Mouse (Mus musculus): ENCODE data around the gene Dcst1. TPM values are rescaled to one million over a fixed set of nuclear protein-coding genes. Genes with fewer than 3 reads are reported as not detected.

Dcst1 gene
- polyA plus RNA-seq, 1 experiment from 2014 or later, result 0.99 TPM

DNA sequence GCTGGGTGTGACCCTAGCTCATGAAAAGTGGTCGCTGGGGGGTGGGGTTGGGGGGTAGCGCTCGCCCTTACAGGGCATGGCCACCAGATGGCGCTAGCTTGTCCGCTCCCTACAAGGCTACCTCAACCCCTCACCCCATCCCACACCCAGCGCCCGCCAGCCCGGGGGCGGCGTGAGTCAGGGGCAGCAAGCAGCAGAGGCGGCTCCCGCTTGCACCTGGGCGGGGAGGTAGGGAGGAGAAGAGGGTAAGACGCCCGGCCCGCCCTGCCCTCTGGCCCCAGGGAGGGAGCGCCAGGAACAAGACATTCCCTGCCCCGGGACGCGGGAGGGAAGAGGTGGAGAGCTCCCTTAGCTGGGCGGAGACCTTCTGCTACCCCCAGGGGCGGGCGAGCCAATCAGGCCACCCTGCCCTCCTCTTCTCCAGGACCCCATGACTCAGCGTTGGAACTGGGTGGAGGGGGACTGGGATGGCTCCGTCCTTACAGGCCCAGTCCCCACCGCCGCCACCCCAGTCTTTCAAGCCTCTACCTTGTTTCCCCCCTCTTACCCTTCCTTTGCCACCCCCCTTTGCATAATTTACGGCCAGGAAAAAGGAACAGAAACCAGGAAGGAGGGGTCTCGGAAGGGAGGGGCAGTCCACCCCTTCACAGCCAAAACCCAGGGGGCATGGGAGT, 13.5 kb upstream of the Dcst1 start:
- ATAC-seq (replicated peaks), result peak; percentile 83
- no peaks in the 10 kb centered on the region for H3K36me3 ChIP-seq (replicated peaks)
- WGBS, result 3% methylated on average over 29 of the region's 29 CpGs

DNA sequence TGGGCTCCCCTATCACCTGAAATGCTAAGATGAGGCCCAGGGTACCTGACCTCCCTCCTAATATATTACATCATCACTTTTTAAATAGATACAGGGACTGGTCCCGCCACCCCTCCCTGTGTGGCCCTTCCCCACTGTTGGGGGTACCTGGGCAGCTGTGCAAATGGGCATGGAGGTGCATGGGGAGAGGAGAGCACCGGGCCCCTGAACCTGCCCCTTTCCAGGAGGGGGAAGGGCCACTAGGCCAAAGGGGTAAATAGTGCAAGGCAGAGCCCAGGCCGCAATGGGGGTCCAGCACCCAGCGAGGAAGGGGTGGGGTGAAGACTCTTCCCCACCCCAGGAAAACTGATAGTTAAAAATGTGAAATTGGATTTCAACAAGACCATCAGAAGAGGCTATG, 12.8 kb upstream of the Dcst1 start:
- Histone ChIP-seq H3K27me3 (replicated peaks) (no peaks in the 10 kb centered on the region), H3K27ac (no peak overlapping the region), H3K9ac (no peak overlapping the region), H3K4me1 (peaks cover 14% of the 10 kb centered on the region), H3K4me3 (no peak overlapping the region; the same call in 1 of the 2 replicates), H3K9me3 (no peaks in the 10 kb centered on the region), H3K4me2 (peak overlapping the region; percentile 75), H3K36me3 (replicated peaks) (no peaks in the 10 kb centered on the region)
- ATAC-seq (replicated peaks), result peak; percentile 25; the same call in 1 of the 2 replicates
- WGBS, result 53% methylated on average over 4 of the region's 4 CpGs

More for the DNA sequence above, 13.5 kb upstream of the Dcst1 start:
- Histone ChIP-seq H3K4me1 (peaks cover 14% of the 10 kb centered on the region), H3K4me2 (peak overlapping the region; percentile 75), H3K4me3 (peak overlapping the region; percentile 44), H3K9ac (peak overlapping the region; percentile 55), H3K27ac (no peak overlapping the region), H3K9me3 (no peaks in the 10 kb centered on the region), H3K27me3 (replicated peaks) (no peaks in the 10 kb centered on the region)

DNA sequence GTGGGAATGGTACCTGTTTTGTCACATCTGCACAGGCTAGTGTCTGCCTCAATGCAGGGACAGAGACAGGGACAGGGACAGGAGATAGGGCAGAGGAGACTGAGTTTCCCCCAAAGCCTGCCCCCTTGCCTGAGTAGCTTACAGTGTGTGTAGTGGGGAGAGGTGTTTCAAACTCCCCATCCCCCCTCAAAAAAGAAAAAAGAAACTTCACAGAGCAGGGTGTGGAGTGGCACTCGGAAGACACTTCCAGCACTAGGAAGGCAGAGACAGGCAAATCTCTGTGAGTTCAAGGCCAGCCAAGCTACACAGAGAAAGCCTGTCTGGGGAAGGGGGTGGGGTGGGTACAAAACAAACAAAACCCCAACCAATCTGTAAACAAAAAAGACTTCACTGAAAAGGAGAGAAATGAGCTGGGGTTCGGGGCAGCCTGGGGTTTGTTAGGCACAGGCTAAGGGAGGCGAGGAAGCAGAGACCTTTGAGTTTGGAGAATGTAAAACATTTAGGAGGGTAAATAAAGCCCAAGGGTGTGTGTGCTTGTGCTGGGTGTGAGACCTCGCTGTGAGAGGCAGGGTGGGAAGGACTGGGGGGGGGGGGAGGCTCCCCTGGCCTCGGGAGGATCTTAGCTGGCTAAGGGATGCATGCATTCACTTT, 8.7 kb upstream of the Dcst1 start:
- Histone ChIP-seq H3K36me3 (replicated peaks) (no peaks in the 10 kb centered on the region), H3K4me2 (no peak overlapping the region), H3K4me3 (no peak overlapping the region), H3K9ac (no peak overlapping the region), H3K4me1 (peaks cover 7% of the 10 kb centered on the region), H3K9me3 (no peaks in the 10 kb centered on the region), H3K27ac (no peak overlapping the region), H3K27me3 (replicated peaks) (no peaks in the 10 kb centered on the region)
- WGBS, result 46% methylated on average over 5 of the region's 5 CpGs
- ATAC-seq (replicated peaks), result no peak

DNA sequence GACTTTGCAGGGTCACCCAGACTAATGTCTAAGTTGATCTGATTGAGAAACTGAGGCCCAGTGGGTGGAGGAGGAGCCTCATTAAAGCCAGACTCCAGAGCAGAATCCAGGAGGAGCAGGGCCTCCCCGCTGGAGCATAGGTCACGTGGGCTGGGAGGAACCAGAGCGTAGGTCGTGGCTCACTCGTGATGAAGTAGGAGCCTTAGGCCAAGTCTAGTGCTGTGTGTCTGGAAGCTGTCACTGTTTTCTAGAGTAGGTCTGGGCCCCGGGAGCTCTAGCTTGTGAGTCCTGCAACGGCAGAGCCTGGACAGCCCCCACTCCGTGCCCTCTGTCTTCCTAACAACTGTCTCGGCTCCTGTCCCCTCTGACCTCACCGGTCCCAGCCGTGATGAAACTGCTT, 2.3 kb upstream of the Dcst1 start:
- 71% methylated on average over 11 of the region's 11 CpGs for WGBS
- H3K9me3 ChIP-seq, result no peaks in the 10 kb centered on the region
- no peaks in the 10 kb centered on the region for H3K4me1 ChIP-seq
- no peaks in the 10 kb centered on the region for H3K27me3 ChIP-seq (replicated peaks)
- no peak for ATAC-seq (replicated peaks)
- no peak overlapping the region for H3K9ac ChIP-seq
- no peaks in the 10 kb centered on the region for H3K36me3 ChIP-seq (replicated peaks)
- H3K4me2 ChIP-seq, result no peak overlapping the region
- H3K4me3 ChIP-seq, result no peak overlapping the region
- H3K27ac ChIP-seq, result no peak overlapping the region

DNA sequence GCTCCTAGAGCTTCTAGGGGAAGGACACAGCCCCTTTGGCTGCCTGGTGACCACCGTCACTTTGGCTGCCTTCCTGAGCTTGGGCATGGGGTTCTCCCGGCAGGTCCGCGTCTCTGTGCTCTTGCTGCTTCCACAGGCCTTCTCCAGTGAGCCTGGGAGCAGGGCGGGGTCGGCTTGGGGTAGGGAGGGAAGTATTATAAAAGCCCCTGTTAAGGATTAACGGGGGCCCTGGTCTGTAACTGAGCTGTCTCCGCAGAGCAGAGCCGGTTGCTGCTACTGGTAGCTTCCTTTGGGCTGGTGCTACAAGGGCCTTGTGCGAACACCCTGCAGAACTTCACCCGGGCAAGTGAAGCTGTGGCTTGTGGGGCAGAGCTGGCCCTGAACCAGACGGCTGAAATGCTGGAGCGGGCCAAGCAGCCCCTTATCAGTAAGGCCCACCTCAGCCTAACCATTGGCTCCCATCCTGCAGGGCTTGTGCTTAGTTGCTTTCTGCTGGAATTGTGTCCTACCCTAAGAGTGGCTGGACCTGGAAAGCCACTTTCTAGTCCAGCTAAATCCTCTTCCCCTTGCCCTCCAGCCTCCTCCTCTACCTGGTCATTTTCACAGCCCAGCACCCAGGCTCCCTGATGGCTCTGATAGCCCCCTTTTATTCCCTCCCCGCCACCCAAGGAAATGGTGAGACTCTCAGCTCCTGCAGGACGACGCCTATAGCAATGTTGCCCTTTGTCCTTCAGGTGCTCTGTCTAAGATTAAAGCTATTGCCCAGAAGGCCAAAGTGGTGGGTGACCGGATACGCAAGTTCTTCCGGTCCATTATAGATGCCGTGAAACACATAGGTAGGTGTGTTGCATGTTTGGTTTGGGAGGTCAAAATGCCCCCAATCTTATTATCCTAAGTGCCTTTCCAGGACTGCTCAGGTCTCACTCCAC, 697 bp upstream of the Dcst1 start:
- 76% methylated on average over 20 of the region's 20 CpGs for whole genome bisulfite sequencing
- no peaks in the 10 kb centered on the region for H3K4me1 ChIP-seq
- no peak overlapping the region for H3K4me3 ChIP-seq
- H3K36me3 ChIP-seq (replicated peaks), result no peaks in the 10 kb centered on the region
- no peak overlapping the region for H3K9ac ChIP-seq
- H3K4me2 ChIP-seq, result no peak overlapping the region
- H3K27me3 ChIP-seq (replicated peaks), result no peaks in the 10 kb centered on the region
- no peak overlapping the region for H3K27ac ChIP-seq
- no peak for ATAC-seq (replicated peaks)
- no peaks in the 10 kb centered on the region for H3K9me3 ChIP-seq

DNA sequence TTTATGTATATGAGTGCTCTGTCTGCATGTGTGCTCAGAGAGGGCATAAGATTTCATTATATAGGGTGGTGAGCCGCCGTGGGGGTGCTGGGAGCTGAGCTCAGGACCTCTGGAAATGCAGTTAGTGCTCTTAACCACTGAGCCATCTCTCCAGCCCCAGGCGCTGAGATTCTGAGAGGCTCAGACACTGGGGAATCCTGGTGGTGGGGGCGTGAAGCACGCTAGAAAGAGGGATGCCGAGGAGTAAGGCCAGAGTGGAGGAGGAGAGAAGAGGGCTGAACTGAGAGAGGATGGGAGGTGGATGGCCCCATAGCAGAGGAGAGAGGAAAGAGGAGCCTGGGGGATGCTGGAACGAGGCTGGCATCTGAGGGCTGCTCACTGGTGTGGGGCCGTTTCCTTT, 422 bp downstream of the Dcst1 start:
- Histone ChIP-seq H3K36me3 (replicated peaks) (no peaks in the 10 kb centered on the region), H3K4me3 (no peak overlapping the region), H3K4me2 (no peak overlapping the region), H3K27ac (no peak overlapping the region), H3K9me3 (no peaks in the 10 kb centered on the region), H3K27me3 (replicated peaks) (no peaks in the 10 kb centered on the region), H3K9ac (no peak overlapping the region), H3K4me1 (no peaks in the 10 kb centered on the region)
- WGBS, result 40% methylated on average over 8 of the region's 8 CpGs
- no peak for ATAC-seq (replicated peaks)

DNA sequence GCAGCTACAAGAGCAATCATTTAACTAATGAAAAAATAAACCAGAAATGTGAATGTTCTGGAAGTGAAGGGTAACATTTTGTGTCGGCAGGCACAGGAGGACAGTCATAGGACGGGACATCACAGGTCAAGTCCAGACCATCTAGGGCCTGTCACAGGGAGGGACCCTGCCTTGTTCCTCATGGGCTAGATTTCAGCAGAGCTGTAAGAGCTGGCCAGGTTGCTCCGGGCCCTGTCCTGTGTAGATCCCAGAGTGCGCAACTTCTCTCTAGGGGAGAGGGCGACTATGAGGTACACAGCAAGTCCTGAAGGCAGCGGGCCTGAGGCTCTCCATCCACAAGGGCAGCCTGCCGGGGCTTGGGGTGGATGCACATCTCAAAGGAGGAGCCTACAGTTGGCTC, 3.4 kb downstream of the Dcst1 start, which contains the start of gene Dcst2:
Dcst2 (plus strand) TSS at position 301 of the 400 bp plus-strand sequence.
- no peaks in the 10 kb centered on the region for H3K9me3 ChIP-seq

DNA sequence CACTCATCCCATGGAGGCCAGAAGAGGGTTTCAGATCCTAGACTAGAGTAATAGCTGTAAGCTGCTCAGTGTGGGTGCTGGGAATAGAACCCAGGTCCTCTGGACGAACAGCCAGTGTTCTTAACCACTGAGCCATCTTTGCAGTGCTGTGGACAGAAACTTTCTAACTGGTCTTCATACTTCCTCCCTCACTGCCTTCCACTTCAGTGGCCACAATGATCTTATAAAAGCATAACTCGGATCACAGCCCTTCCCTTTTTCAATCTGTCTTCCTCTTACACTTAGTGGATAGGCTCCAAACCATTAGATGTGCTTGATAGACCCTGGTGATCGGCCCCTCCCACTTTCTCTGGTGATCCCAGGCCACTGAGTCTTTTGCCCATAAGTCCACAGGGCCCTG, 4.8 kb downstream of the Dcst1 start:
- H3K4me1 ChIP-seq, result no peaks in the 10 kb centered on the region
- H3K4me3 ChIP-seq, result no peak overlapping the region
- no peak overlapping the region for H3K27ac ChIP-seq
- no peak overlapping the region for H3K4me2 ChIP-seq
- H3K27me3 ChIP-seq (replicated peaks), result no peaks in the 10 kb centered on the region
- WGBS, result 68% methylated on average over 3 of the region's 3 CpGs
- no peak overlapping the region for H3K9ac ChIP-seq
- no peak for ATAC-seq (replicated peaks)
- no peaks in the 10 kb centered on the region for H3K36me3 ChIP-seq (replicated peaks)
- H3K9me3 ChIP-seq, result no peaks in the 10 kb centered on the region

More for the DNA sequence above, 3.4 kb downstream of the Dcst1 start, which contains the start of gene Dcst2:
- H3K27ac ChIP-seq, result no peak within 1 kb of the TSS
- H3K36me3 ChIP-seq (replicated peaks), result no peaks in the 10 kb centered on the region
- WGBS, result 83% methylated on average over 7 of the region's 7 CpGs
- no peak for ATAC-seq (replicated peaks)
- no peak within 1 kb of the TSS for H3K9ac ChIP-seq
- H3K4me1 ChIP-seq, result no peaks in the 10 kb centered on the region
- no peak within 1 kb of the TSS for H3K4me3 ChIP-seq
- no peak within 1 kb of the TSS for H3K4me2 ChIP-seq
- H3K27me3 ChIP-seq (replicated peaks), result no peaks in the 10 kb centered on the region

DNA sequence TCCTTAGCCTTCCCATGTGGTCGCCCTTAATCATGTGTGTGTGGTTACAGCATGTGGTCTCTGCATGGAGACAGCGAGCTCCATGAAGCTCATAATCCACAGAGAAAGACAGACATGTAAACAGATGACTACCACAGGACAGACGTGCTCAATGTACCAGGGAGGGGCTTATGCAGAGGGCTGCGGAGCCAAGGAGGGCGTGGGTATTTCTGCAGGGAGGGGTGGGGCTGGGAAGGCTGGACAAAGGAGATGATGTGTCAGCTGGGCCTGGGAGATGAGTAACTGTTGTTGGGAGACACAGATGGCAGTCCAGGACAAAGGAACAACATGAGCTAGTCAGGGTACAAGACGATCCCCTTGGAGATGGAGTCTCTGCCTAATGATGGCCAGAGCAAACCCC, 5.4 kb downstream of the Dcst1 start:
- no peak overlapping the region for H3K4me2 ChIP-seq
- H3K9ac ChIP-seq, result no peak overlapping the region
- no peaks in the 10 kb centered on the region for H3K27me3 ChIP-seq (replicated peaks)
- no peaks in the 10 kb centered on the region for H3K36me3 ChIP-seq (replicated peaks)
- H3K9me3 ChIP-seq, result no peaks in the 10 kb centered on the region
- no peak overlapping the region for H3K4me3 ChIP-seq
- 64% methylated on average over 6 of the region's 6 CpGs for WGBS
- no peak overlapping the region for H3K27ac ChIP-seq
- 0 out of 2 replicates have a peak, but pooled peaks cover 3% of the 10 kb centered on the region for H3K4me1 ChIP-seq
- ATAC-seq (replicated peaks), result no peak

DNA sequence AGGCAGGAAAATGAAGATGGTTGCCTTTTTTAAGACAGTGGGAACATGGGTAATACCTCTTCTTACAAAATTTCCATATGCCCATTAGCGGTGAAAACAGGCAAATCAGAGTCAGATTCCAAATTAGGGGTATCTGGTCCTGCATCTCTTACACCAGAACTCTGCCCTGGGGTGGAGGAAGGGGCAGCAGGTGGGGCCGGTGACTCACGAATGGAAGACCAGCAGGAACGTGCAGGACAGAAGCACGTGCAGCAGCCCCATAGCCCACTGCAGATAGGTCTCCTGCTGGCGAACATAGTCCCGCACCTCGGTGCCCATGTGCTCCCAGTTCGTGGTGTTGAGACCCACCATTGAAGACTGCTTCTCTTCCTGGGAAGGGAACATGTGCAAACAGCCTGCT, 9.0 kb downstream of the Dcst1 start:
- H3K4me1 ChIP-seq, result 0 out of 2 replicates have a peak, but pooled peaks cover 3% of the 10 kb centered on the region
- no peaks in the 10 kb centered on the region for H3K36me3 ChIP-seq (replicated peaks)

DNA sequence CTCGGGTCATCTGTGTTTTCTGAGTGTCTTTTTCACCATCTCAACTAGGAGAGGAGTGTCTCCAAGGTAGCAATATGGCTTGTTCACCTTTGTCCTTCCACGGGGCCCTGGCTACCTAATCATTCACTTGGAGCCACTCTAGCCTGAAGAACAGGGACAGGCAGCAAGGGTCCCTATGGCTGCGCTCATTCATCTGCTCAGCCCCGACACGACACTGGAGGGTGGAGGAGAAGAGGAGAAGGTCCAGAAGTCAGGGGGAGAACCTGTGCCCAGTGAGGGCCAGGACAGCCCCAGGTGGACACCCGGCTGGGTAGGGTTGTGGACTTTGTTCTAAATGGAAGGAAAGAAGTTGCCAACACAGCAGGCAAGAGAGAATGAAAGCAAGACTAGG, 9.5 kb downstream of the Dcst1 start:
- Histone ChIP-seq H3K9ac (no peak overlapping the region), H3K27ac (no peak overlapping the region), H3K27me3 (replicated peaks) (no peaks in the 10 kb centered on the region), H3K4me1 (peaks cover 7% of the 10 kb centered on the region), H3K4me3 (no peak overlapping the region), H3K36me3 (replicated peaks) (no peaks in the 10 kb centered on the region), H3K9me3 (no peaks in the 10 kb centered on the region), H3K4me2 (no peak overlapping the region)
- 80% methylated on average over 6 of the region's 6 CpGs for WGBS
- no peak for ATAC-seq (replicated peaks)

More for the DNA sequence above, 9.0 kb downstream of the Dcst1 start:
- 69% methylated on average over 9 of the region's 9 CpGs for WGBS
- no peak overlapping the region for H3K4me2 ChIP-seq
- no peaks in the 10 kb centered on the region for H3K9me3 ChIP-seq
- H3K27me3 ChIP-seq (replicated peaks), result no peaks in the 10 kb centered on the region
- ATAC-seq (replicated peaks), result no peak
- H3K27ac ChIP-seq, result no peak overlapping the region
- H3K9ac ChIP-seq, result no peak overlapping the region
- H3K4me3 ChIP-seq, result no peak overlapping the region

DNA sequence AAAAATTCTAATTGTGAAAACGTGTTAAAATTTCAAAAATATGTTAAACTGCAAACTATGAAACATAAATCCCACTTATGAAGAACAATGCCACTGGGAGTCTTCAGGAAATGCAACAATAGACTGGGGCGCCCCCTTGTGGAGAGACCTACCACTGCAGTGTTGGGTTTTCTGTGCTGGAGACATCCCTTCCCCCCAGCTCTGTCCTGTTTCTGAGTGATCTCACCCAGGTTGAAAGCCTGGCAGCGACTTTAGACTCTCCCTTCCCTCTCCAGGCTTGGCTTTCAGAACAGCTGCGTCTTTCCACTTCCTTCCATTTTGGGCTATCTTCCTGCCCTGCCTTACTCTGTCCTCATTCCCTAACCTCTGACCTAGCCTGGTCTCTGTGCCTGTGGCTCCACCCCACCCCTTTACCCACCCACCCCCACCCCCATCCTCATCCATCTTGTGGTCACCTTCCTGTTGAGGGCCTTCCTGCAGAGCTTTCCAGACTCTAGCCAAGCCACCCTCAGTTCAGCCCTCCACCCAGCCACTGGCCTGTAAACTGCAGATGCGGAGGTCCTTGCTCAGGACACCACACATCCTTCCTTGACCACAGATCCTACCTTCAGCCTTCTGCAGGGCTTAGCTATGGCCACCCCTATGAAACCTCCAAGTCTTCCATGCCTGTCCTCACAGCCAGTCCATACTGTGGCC, 10.1 kb downstream of the Dcst1 start:
- 19% methylated on average over 5 of the region's 5 CpGs for WGBS
- Histone ChIP-seq H3K27ac (no peak overlapping the region), H3K36me3 (replicated peaks) (no peaks in the 10 kb centered on the region), H3K9ac (no peak overlapping the region), H3K4me3 (no peak overlapping the region), H3K9me3 (no peaks in the 10 kb centered on the region), H3K4me1 (peaks cover 11% of the 10 kb centered on the region), H3K4me2 (no peak overlapping the region), H3K27me3 (replicated peaks) (no peaks in the 10 kb centered on the region)
- no peak for ATAC-seq (replicated peaks)
